Mouse (Mus musculus) urinary bladder, postnatal 0 days (tissue): ENCODE measurements around the gene H1fnt. TPM values are rescaled to one million over a fixed set of nuclear protein-coding genes. Genes with fewer than 3 reads are reported as not detected.

Experiments
- polyA plus RNA-seq: library from polyadenylated mRNA; unstranded; fragments of >200 nt; fragmentation: Nextera tagmentation; extraction: Ambion mirVana; gene quantifications from 2 replicates; pipeline ENCODE4 v1.2.1, GENCODE M21; 2015

Gene H1fnt
- polyA plus RNA-seq: not detected in 2 replicates

GRCm38 (mm10) chr15:98257193-98257592 is at the start of gene H1fnt:
TSS of gene H1fnt (minus strand) at chr15:98257293.

GRCm38 (mm10) chr15:98295628-98296551 is 38.8 kb upstream of the H1fnt start, which contains the start of gene Zfp641:
TSS of gene Zfp641 (minus strand) at chr15:98296161.

GRCm38 (mm10) chr15:98234350-98234749 is 22.7 kb downstream of the H1fnt start, which contains the start of gene Olfr286:
TSS of gene Olfr286 (minus strand) at chr15:98234450.

GRCm38 (mm10) chr15:98220877-98221276 is 36.2 kb downstream of the H1fnt start, which contains the start of the genes Gm44579 and Olfr287:
TSS of gene Gm44579 (minus strand) at chr15:98220977.
TSS of gene Olfr287 (minus strand) at chr15:98221056.

Other genes starting within 250 kb of the H1fnt start
- 32.0 and 34.6 TPM in 2 replicates for gene Pfkm, start 164.7 kb downstream of the H1fnt start, polyA plus RNA-seq
- gene Senp1, start 163.5 kb downstream of the H1fnt start, polyA plus RNA-seq: 13.6 and 15.7 TPM in 2 replicates
- 55.6 and 56.9 TPM in 2 replicates for gene Asb8, start 91.7 kb downstream of the H1fnt start, polyA plus RNA-seq
- gene Ccdc184, start 90.1 kb downstream of the H1fnt start, polyA plus RNA-seq: 0.98 and 1.1 TPM in 2 replicates
- gene Olfr288, start 61.8 kb downstream of the H1fnt start, polyA plus RNA-seq: not detected in 2 replicates
- gene Gm44579, start 36.3 kb downstream of the H1fnt start, polyA plus RNA-seq: not detected in 2 replicates
- gene Olfr287, start 36.2 kb downstream of the H1fnt start, polyA plus RNA-seq: not detected in 2 replicates
- not detected in 2 replicates for gene Olfr286, start 22.8 kb downstream of the H1fnt start, polyA plus RNA-seq
- 1.3 and 1.5 TPM in 2 replicates for gene Zfp641, start 38.9 kb upstream of the H1fnt start, polyA plus RNA-seq
- not detected in 2 replicates for gene Olfr285, start 60.1 kb upstream of the H1fnt start, polyA plus RNA-seq
- not detected in 2 replicates for gene Olfr284, start 83.7 kb upstream of the H1fnt start, polyA plus RNA-seq
- gene Olfr283, start 123.7 kb upstream of the H1fnt start, polyA plus RNA-seq: not detected in 2 replicates
- not detected in 2 replicates for gene Olfr282, start 173.9 kb upstream of the H1fnt start, polyA plus RNA-seq
- gene Olfr281, start 195.3 kb upstream of the H1fnt start, polyA plus RNA-seq: not detected in 2 replicates
- gene OR5BS1P, start 212.6 kb upstream of the H1fnt start, polyA plus RNA-seq: not detected in 2 replicates
- not detected in 2 replicates for gene Lalba, start 225.4 kb upstream of the H1fnt start, polyA plus RNA-seq
- not detected in 2 replicates for gene Olfr279, start 235.1 kb upstream of the H1fnt start, polyA plus RNA-seq